Mouse (Mus musculus) midbrain, embryonic 10.5 days (tissue): Measurements from ENCODE around the gene Nectin1. TPM values are rescaled to one million over a fixed set of nuclear protein-coding genes. Genes with fewer than 3 reads are reported as not detected.

Source experiments
- DNase-seq: peaks from one replicate; pipeline ENCODE4 v3.0.0-alpha.2; 2017; ENCODE audit warnings: low spot score
- H3K27ac ChIP-seq: fragments of 300-500 bp; sonication (generic); replicated peaks from 2 replicates; pipeline ENCODE4 v1.5.1; 2016; ENCODE audit warnings: mild to moderate bottlenecking
- H3K27me3 ChIP-seq: fragments of 300-500 bp; sonication (generic); 2 replicates; pipeline ENCODE4 v1.6.1; 2016; ENCODE audit warnings: low read depth, mild to moderate bottlenecking; ENCODE audit not compliant: poor library complexity, severe bottlenecking
- H3K36me3 ChIP-seq: fragments of 300-500 bp; sonication (generic); 2 replicates; pipeline ENCODE4 v1.6.1; 2016; ENCODE audit warnings: mild to moderate bottlenecking, moderate library complexity
- H3K4me1 ChIP-seq: fragments of 300-500 bp; sonication (generic); 2 replicates; pipeline ENCODE4 v1.6.1; 2016
- H3K4me3 ChIP-seq: fragments of 300-500 bp; sonication (generic); 2 replicates; pipeline ENCODE4 v1.5.1; 2016; ENCODE audit warnings: mild to moderate bottlenecking, moderate library complexity
- H3K9me3 ChIP-seq: fragments of 300-500 bp; sonication (generic); replicated peaks from 2 replicates; pipeline ENCODE4 v1.6.1; 2016; ENCODE audit warnings: mild to moderate bottlenecking
- WGBS: fragments of 180-500 bp; shearing (Covaris S2); methylation state at CpG from one replicate; pipeline ENCODE4 v1.1.7; 2016; 5-methylcytosine and 5-hydroxymethylcytosine counted together
- polyA plus RNA-seq: library from polyadenylated mRNA; unstranded; fragments of >200 nt; fragmentation: Nextera tagmentation; extraction: Ambion mirVana; gene quantifications from 2 replicates; pipeline ENCODE4 v1.2.1, GENCODE M21; 2016

Nectin1 gene
- polyA plus RNA-seq, 1 experiment from 2014 or later, result 7.3 TPM

DNA sequence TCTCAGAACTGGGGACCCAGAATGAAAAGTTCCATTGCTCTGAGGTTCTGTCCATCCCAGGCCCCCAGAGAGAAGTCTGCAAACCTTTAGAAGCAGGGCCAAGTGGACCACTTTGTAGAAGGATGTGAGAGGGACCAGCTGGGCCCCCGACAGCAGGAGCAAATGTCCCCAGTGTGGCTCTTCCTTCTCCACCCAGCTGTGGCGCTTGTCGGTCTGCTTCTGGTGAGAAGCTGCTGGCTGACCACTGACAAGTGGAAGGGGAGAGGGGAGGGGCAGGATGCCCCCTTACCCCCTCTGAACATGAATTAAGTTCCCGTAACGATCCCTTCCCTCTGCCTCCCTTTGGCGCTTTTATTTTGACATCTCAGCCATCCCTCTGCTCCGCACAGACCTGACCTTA, 54.0 kb downstream of the Nectin1 start:
- DNase-seq, result no peak
- Histone ChIP-seq H3K9me3 (no peaks in the 10 kb centered on the region), H3K36me3 (peaks cover 92% of the 10 kb centered on the region), H3K27me3 (no peaks in the 10 kb centered on the region), H3K27ac (no peak overlapping the region), H3K4me3 (no peak overlapping the region), H3K4me1 (peaks cover 8% of the 10 kb centered on the region)
- 83% methylated on average over 7 of the region's 7 CpGs for WGBS

DNA sequence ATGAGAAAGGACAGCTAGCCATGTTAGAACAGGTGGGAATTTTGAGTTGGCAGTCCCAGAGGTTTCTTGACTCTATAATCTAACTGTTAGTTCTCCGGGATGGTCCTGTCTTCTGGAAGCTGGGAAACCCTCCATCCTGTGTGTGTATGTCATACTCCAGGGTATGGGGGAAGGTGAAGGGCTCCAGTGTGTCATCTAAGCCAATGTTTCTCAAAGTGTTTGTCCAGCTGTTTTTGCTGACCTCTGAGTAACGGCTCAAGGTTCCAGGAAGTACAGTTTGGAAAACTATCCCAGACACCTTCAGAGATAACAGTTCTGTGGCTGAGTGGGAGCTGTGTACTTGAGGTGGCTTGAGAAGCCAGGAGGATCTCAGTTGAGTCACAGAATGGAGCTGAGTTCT, 56.7 kb downstream of the Nectin1 start:
- Histone ChIP-seq H3K27me3 (no peaks in the 10 kb centered on the region), H3K27ac (no peak overlapping the region), H3K36me3 (peaks cover 92% of the 10 kb centered on the region), H3K9me3 (no peaks in the 10 kb centered on the region), H3K4me1 (peaks cover 8% of the 10 kb centered on the region), H3K4me3 (no peak overlapping the region)
- DNase-seq, result no peak
- 84% methylated on average over 2 of the region's 2 CpGs for WGBS

DNA sequence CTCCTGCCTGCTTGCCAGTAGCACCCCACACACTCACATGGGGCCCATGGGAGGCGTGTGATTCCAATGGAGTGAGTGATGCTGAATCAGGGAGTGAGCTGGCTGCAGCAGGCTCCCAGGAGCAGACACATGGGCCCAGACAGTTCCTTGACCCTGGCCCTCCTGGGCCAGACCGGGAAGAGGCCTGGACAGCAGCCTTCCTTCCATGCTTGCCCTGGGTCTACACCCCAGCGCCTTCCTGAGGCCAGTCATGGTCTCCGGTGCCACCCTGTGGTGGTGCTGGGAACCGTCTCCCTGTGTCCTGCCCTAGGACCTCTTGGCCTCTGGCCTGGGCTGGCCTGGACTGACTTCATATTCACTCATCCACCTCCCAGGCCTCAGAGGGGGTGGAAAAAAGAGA, 58.1 kb downstream of the Nectin1 start:
- Histone ChIP-seq H3K36me3 (peaks cover 91% of the 10 kb centered on the region), H3K9me3 (no peaks in the 10 kb centered on the region), H3K4me1 (peaks cover 17% of the 10 kb centered on the region), H3K27me3 (no peaks in the 10 kb centered on the region), H3K27ac (0 out of 2 replicates have a peak overlapping the region, but pooled peaks have one; percentile 43), H3K4me3 (no peak overlapping the region)
- peak; percentile 77 for DNase-seq
- 39% methylated on average over 5 of the region's 5 CpGs for WGBS

DNA sequence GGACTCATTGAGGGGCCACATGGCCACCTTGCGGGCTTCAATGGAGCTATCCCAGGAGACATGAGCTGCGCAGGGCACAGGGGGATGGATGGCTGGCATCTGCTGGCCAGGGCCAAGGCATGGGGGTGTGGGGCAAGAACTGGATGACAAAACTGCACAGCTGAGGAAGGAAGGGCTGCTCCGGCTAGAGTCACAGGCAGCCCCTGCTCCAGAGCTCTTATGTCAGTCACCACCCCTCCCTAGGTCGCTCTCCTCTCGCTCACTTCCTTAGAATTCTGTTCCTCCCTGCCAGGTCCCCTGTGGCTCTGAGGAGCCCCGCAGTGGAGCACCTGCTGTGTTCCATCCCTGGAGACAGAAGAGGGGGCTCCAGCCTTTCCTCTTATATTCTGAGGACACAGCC, 63.8 kb downstream of the Nectin1 start:
- H3K27ac ChIP-seq, result peak overlapping the region; percentile 33; the same call in 1 of the 2 replicates
- 26% methylated on average over 6 of the region's 6 CpGs for WGBS
- H3K27me3 ChIP-seq, result no peaks in the 10 kb centered on the region
- peaks cover 43% of the 10 kb centered on the region for H3K36me3 ChIP-seq
- no peaks in the 10 kb centered on the region for H3K9me3 ChIP-seq
- H3K4me1 ChIP-seq, result peaks cover 28% of the 10 kb centered on the region
- H3K4me3 ChIP-seq, result no peak overlapping the region
- DNase-seq, result no peak

DNA sequence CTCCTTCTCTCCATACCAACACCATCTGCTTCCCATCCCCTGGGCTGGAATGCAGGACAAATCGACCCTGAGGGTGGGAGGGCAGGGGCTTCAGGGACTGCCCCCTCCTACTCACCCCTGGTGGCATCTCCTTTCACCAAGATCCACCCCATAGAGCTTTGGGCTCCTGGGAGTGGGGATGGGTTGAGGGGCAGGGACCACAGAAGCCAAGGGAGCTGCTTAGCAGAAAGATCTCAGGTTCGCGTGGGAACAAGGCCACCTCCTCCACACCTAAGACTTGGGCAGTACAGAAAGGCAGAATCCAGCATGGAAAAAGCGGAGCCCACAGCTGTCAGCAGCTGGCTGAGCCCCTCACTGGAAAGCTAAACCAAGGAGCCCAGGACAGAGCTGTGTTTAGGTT, 64.3 kb downstream of the Nectin1 start:
- WGBS, result 17% methylated on average over 4 of the region's 4 CpGs
- Histone ChIP-seq H3K9me3 (no peaks in the 10 kb centered on the region), H3K36me3 (peaks cover 38% of the 10 kb centered on the region), H3K27me3 (no peaks in the 10 kb centered on the region), H3K27ac (peak overlapping the region; percentile 33; the same call in 1 of the 2 replicates), H3K4me1 (peaks cover 28% of the 10 kb centered on the region), H3K4me3 (no peak overlapping the region)
- no peak for DNase-seq

DNA sequence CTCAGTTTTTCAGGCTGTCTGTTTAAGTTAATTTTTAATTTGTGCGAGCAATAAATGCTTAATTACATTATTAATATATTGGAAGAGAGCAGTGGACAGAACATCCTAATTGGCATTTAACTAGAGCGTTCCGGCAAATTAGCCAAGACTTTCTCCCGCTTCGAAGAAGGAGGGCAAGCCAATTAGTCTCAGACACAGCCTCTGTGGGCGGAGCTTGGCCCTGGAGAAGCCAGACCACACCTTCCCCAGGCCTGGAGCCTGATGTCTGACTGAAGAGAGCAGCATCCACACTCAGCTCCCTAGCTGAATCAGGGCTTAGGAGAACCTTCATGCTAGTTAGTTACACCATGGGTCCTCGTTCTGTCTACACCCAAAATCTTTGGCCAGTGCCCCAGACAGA, 64.8 kb downstream of the Nectin1 start:
- Histone ChIP-seq H3K36me3 (peaks cover 34% of the 10 kb centered on the region), H3K4me3 (no peak overlapping the region), H3K4me1 (peaks cover 28% of the 10 kb centered on the region), H3K9me3 (no peaks in the 10 kb centered on the region), H3K27me3 (no peaks in the 10 kb centered on the region), H3K27ac (no peak overlapping the region)
- WGBS, result 18% methylated on average over 7 of the region's 7 CpGs
- no peak for DNase-seq

DNA sequence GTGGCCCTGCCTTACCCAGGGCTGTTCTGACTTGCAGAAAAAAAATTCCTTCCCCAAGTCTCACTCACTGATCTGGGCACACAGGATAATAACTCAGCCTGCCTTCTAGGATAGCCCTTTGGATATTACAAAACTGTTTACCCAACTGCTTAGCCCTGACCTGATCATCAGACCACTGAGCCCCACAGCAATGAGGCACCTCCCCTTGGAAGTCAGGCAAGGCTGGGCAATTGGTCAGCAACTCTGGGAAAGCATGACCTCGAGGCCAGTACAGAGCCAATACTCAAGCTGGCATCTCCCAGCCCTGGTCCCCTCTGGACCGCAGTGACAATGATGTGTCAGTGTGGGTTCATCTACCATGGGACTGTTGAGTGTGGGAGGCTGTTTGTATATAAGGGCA, 69.4 kb downstream of the Nectin1 start:
- Histone ChIP-seq H3K27ac (no peak overlapping the region), H3K4me3 (no peak overlapping the region), H3K4me1 (peaks cover 15% of the 10 kb centered on the region), H3K9me3 (no peaks in the 10 kb centered on the region), H3K36me3 (no peaks in the 10 kb centered on the region), H3K27me3 (no peaks in the 10 kb centered on the region)
- DNase-seq, result no peak
- 73% methylated on average over 2 of the region's 2 CpGs for WGBS

DNA sequence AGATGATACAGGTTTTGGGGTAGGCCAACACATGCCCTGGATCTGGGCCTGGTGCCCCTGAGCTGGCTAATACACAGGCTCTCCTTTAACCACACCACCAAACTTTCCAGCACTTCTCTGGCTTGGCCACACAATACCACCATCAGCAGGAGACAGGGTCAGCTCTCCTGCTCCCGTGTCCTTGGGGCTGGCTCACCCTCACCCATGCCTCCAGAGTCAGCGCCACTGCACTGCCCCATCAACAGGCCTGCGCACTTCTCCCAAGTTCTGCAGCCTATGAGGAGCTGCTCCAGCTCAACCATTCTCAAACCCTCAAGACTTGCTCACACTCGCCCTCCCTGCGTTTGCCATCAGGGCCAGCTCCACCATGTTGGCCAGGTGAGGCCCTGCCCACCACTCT, 78.4 kb downstream of the Nectin1 start:
- no peaks in the 10 kb centered on the region for H3K36me3 ChIP-seq
- no peak overlapping the region for H3K27ac ChIP-seq
- peaks cover 11% of the 10 kb centered on the region; the same call in 1 of the 2 replicates for H3K27me3 ChIP-seq
- H3K9me3 ChIP-seq, result no peaks in the 10 kb centered on the region
- peaks cover 24% of the 10 kb centered on the region for H3K4me1 ChIP-seq
- H3K4me3 ChIP-seq, result no peak overlapping the region
- DNase-seq, result no peak
- 83% methylated on average over 5 of the region's 5 CpGs for WGBS

DNA sequence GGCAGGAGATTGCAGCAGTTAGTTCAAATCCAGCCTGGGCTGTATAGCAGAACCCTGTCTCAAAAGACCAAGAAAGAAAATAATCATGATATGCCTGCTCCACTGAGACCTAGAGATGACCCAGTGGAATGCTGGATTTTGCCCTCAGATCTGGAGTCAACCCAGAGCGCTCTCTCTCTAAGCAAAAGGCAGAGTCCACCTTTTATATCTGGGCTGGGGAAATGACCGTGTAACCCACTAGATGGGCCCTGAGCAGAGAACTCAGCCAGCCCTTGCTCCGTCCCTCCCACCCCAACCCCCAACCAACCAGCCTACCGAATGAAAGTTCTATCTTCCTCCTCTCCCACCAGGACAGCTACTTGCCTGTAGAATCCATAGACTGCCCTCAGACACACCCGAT, 81.4 kb downstream of the Nectin1 start:
- Histone ChIP-seq H3K4me3 (no peak overlapping the region), H3K27me3 (peaks cover 11% of the 10 kb centered on the region), H3K9me3 (no peaks in the 10 kb centered on the region), H3K36me3 (no peaks in the 10 kb centered on the region), H3K27ac (0 out of 2 replicates have a peak overlapping the region, but pooled peaks have one; percentile 80), H3K4me1 (peaks cover 26% of the 10 kb centered on the region)
- DNase-seq, result no peak
- WGBS, result 81% methylated on average over 5 of the region's 5 CpGs

DNA sequence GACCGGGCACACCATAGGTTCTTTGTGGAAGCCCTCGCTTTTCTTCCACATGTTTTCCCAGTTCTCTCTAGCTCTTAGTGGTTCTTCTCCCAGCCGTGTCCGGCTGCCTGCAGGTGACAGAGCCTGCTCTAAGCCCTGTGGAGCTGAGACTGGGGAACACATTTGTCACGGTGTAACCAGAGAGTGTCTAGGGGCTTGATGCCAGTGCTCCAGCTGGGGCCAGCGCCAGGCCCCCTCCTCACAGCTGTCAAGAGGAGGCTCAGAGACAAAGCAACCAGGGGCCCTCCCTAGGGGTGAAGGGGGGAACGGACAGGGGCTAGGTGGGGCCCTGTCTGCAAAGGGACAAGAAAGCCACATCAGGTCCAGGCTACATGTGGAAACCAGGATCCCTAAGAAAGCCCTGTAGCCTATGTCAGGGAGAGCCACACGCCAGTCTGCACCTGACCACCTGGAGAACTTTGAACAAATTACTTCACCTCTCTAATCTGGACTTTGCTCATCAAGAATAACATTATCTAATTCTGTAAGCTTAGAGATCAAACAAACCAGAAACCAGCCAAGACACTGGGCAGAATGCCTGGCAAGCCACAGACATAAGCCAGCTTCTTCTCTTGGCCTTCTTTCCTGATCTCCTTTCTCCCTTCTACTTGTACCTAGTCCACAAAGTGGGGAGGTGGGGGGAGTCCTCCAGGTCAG, 82.9 kb downstream of the Nectin1 start:
- Histone ChIP-seq H3K27me3 (peaks cover 11% of the 10 kb centered on the region), H3K36me3 (no peaks in the 10 kb centered on the region), H3K27ac (peak overlapping the region; percentile 80), H3K4me1 (peaks cover 26% of the 10 kb centered on the region), H3K4me3 (no peak overlapping the region), H3K9me3 (no peaks in the 10 kb centered on the region)
- DNase-seq, result peak; percentile 42
- 41% methylated on average over 8 of the region's 8 CpGs for WGBS

DNA sequence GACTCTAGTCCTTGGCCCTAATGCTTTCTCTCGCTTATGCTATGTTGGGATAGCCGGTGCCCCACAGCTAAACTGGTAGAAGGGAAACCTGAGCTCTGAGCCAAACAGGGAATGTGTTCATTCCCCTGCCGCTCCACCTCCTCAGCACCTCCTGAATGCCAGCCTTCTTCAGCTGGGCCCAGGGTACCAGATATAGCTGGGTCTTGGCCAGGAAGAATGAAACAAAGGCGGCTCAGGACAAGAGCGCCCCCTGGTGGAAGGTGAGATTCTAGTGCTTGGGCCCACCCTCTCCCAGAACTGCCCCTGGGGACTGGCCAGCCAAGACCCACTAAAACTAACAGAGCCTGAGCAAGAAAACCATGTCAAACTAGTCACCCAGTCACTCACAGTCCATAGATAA, 83.8 kb downstream of the Nectin1 start:
- no peak overlapping the region for H3K4me3 ChIP-seq
- H3K9me3 ChIP-seq, result no peaks in the 10 kb centered on the region
- H3K27me3 ChIP-seq, result peaks cover 11% of the 10 kb centered on the region
- peaks cover 24% of the 10 kb centered on the region for H3K4me1 ChIP-seq
- H3K27ac ChIP-seq, result peak overlapping the region; percentile 80; the same call in 1 of the 2 replicates
- WGBS, result 54% methylated on average over 5 of the region's 5 CpGs
- peak; percentile 58 for DNase-seq
- H3K36me3 ChIP-seq, result no peaks in the 10 kb centered on the region

DNA sequence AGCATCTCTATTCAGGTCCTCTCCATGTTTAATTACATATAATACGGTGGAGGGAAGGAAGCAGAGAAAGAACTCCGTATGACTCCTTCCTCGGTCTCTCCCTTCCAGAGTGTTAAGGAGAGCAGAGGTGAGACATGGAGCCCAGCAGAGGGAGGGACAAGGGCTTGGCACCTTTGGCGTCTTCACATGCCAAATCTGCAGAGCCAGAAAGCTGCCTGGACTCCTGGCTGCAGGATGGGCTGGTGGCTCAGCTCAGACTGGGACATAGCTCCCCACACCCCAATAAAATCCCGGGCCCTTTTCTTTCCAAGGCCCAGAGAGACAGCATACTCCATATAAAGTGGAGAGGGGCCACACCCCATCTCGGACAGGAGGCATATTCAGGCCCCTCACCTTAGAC, 85.2 kb downstream of the Nectin1 start:
- Histone ChIP-seq H3K9me3 (no peaks in the 10 kb centered on the region), H3K36me3 (no peaks in the 10 kb centered on the region), H3K4me3 (no peak overlapping the region), H3K27me3 (peaks cover 16% of the 10 kb centered on the region), H3K4me1 (peaks cover 21% of the 10 kb centered on the region), H3K27ac (no peak overlapping the region)
- 80% methylated on average over 6 of the region's 6 CpGs for WGBS
- DNase-seq, result no peak

DNA sequence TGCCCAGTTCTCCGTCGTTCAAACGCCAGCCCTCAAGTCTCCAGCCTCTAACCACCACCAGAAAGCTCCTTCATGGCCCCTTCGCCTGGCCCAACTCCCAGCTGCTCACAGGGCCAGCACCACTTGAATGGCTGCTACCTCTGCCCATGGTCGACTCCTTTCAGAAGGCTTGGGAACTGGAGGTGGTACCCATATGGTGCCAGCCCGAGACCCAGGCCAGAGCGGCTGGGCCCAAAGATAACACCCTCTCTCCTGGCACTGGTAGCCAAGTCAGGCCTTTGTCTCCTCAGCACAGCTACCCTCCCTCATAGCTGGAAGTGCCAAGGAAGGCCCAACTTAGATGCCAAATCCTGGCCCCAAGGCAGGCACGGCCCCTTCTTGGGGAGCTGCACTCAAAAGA, 89.4 kb downstream of the Nectin1 start:
- no peaks in the 10 kb centered on the region for H3K36me3 ChIP-seq
- 92% methylated on average over 8 of the region's 8 CpGs for WGBS
- H3K9me3 ChIP-seq, result no peaks in the 10 kb centered on the region; the same call in 1 of the 2 replicates
- H3K4me3 ChIP-seq, result no peak overlapping the region
- H3K4me1 ChIP-seq, result peaks cover 14% of the 10 kb centered on the region
- peaks cover 5% of the 10 kb centered on the region for H3K27me3 ChIP-seq
- DNase-seq, result no peak
- no peak overlapping the region; the same call in 1 of the 2 replicates for H3K27ac ChIP-seq
